Mouse (Mus musculus): Measurements from ENCODE around the gene Matn3. TPM values are rescaled to one million over a fixed set of nuclear protein-coding genes. Genes with fewer than 3 reads are reported as not detected.
"Not testable (repeated sequence)": the region's sequence is repeated elsewhere in the genome, so short reads cannot be mapped to it uniquely, and the experiment has no call there.

The Matn3 gene
- polyA plus RNA-seq, 1 experiment from 2014 or later: 2.5 TPM

GRCm38 (mm10) chr12:8921394-8922368, 26.0 kb upstream of the Matn3 start, which contains the start of gene Laptm4a:
TSS of gene Laptm4a (plus strand) at chr12:8921664.
- Histone ChIP-seq H3K9me3 (no peaks in the 10 kb centered on the region), H3K27ac (peak within 1 kb of the TSS; percentile 97), H3K4me3 (peak within 1 kb of the TSS; percentile 83), H3K36me3 (peaks cover 14% of the 10 kb centered on the region), H3K27me3 (ENCODE audit: insufficient read depth, poor library complexity, severe bottlenecking) (no peaks in the 10 kb centered on the region), H3K4me1 (peaks cover 25% of the 10 kb centered on the region)
- under 1% methylated on average over 73 of the region's 73 CpGs for WGBS
- DNase-seq (ENCODE audit: low spot score): peak; percentile 99

GRCm38 (mm10) chr12:8922369-8923124, 25.2 kb upstream of the Matn3 start:
- DNase-seq (ENCODE audit: low spot score): no peak
- peaks cover 31% of the 10 kb centered on the region for H3K4me1 ChIP-seq
- H3K4me3 ChIP-seq: peak overlapping the region; percentile 83
- 5% methylated on average over 30 of the region's 30 CpGs for WGBS
- peak overlapping the region; percentile 97 for H3K27ac ChIP-seq
- peaks cover 14% of the 10 kb centered on the region for H3K36me3 ChIP-seq
- no peaks in the 10 kb centered on the region for H3K27me3 ChIP-seq (ENCODE audit: insufficient read depth, poor library complexity, severe bottlenecking)
- H3K9me3 ChIP-seq: no peaks in the 10 kb centered on the region

DNA sequence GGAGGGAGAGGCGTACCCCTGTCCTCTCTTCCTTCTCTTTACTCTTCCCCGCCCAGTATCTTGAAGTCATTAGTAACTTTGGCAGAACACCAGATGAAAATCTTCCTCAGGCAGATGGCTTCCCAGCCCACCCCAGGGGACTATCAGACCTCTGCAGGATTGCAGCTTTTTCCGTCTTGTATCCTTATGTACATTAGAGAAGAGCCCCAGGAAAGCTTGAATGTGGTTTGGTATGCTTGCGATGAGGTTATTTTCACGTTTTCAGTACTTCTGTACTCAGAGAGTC, 24.7 kb upstream of the Matn3 start:
- Histone ChIP-seq H3K9me3 (no peaks in the 10 kb centered on the region), H3K36me3 (peaks cover 14% of the 10 kb centered on the region), H3K4me1 (peaks cover 31% of the 10 kb centered on the region), H3K27ac (peak overlapping the region; percentile 97; the same call in 1 of the 2 replicates), H3K27me3 (ENCODE audit: insufficient read depth, poor library complexity, severe bottlenecking) (no peaks in the 10 kb centered on the region), H3K4me3 (peak overlapping the region; percentile 83)
- no peak for DNase-seq (ENCODE audit: low spot score)
- 31% methylated on average over 5 of the region's 5 CpGs for WGBS

- no peak for DNase-seq (ENCODE audit: low spot score)
- H3K4me3 ChIP-seq: peak overlapping the region; percentile 83
- no peak overlapping the region for H3K27ac ChIP-seq
- no peaks in the 10 kb centered on the region for H3K9me3 ChIP-seq
- H3K27me3 ChIP-seq (ENCODE audit: insufficient read depth, poor library complexity, severe bottlenecking): no peaks in the 10 kb centered on the region
- 68% methylated on average over 2 of the region's 2 CpGs for WGBS
- H3K4me1 ChIP-seq: peaks cover 32% of the 10 kb centered on the region
- H3K36me3 ChIP-seq: peaks cover 14% of the 10 kb centered on the region
Measured at GRCm38 (mm10) chr12:8923603-8924002, 24.1 kb upstream of the Matn3 start.

DNA sequence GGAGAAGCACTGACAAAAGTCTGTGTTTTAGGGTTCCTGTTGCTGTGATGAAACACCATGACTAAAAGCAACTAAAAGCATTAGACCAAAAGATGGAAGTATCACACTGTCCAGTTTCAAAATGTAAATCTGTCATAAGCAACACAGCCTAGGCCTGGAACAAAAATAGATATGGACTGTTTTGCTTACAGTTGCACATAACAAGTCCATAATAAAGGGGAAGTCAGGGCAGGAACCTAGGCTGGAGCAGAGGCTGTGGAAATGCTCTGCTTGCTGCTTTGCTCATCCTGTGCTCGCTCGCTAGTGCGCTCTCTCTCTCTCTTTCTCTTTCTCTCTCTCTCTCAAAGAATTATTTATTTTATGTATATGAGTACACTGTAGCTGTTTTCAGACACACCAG, 20.1 kb upstream of the Matn3 start:
- no peaks in the 10 kb centered on the region for H3K27me3 ChIP-seq (ENCODE audit: insufficient read depth, poor library complexity, severe bottlenecking)
- no peak overlapping the region for H3K27ac ChIP-seq
- DNase-seq (ENCODE audit: low spot score): no peak
- WGBS: 96% methylated on average over 3 of the region's 3 CpGs
- H3K4me1 ChIP-seq: peaks cover 49% of the 10 kb centered on the region
- H3K36me3 ChIP-seq: peaks cover 23% of the 10 kb centered on the region
- no peak overlapping the region for H3K4me3 ChIP-seq
- no peaks in the 10 kb centered on the region for H3K9me3 ChIP-seq

GRCm38 (mm10) chr12:8928766-8929165, 19.0 kb upstream of the Matn3 start:
- Histone ChIP-seq H3K27ac (no peak overlapping the region), H3K9me3 (no peaks in the 10 kb centered on the region), H3K36me3 (peaks cover 34% of the 10 kb centered on the region), H3K27me3 (ENCODE audit: insufficient read depth, poor library complexity, severe bottlenecking) (no peaks in the 10 kb centered on the region), H3K4me3 (no peak overlapping the region), H3K4me1 (peaks cover 41% of the 10 kb centered on the region)
- DNase-seq (ENCODE audit: low spot score): no peak
- WGBS: 73% methylated on average over 4 of the region's 4 CpGs

DNA sequence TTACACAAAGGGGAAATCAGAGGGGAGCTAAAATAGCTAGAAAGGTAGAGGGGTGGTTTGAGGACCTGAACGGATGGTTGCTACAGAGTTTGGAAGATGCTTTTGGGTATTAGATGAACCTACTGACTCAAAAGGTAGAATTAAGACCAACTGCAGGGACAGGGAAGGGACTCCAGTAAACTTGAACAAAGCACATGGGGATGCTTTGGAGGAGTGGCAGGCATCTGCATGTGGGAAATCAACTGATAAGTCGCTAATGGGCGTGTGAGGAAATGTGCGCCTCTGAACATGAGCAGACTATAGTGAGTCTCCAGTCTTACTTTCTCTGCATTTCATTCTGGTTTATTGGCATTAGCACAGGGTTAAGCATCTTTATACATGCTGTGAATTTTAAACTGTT, 16.6 kb upstream of the Matn3 start:
- Histone ChIP-seq H3K27me3 (ENCODE audit: insufficient read depth, poor library complexity, severe bottlenecking) (no peaks in the 10 kb centered on the region), H3K4me3 (no peak overlapping the region), H3K36me3 (peaks cover 44% of the 10 kb centered on the region), H3K9me3 (no peaks in the 10 kb centered on the region), H3K4me1 (peaks cover 30% of the 10 kb centered on the region), H3K27ac (no peak overlapping the region)
- 69% methylated on average over 4 of the region's 4 CpGs for WGBS
- no peak for DNase-seq (ENCODE audit: low spot score)

DNA sequence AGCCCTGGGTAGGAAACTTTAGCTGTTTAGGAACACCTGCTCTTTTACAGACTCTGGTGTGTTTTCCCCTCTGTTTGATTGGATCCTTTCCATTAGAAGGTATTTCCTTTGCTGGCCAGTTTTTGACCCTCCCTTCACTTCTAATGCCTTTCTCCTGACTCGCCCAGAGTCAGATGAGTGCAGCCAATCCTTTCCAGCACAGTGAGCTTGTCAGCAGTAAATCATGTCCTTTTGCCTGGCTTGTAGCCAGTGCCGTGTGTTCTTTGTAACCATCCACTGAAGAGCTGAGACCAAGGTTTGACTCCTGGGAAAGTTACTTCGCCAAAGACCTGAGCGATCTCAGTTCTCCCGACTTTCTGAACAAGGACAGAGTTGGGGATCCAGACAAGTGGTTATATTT, 12.4 kb upstream of the Matn3 start:
- Histone ChIP-seq H3K4me3 (no peak overlapping the region), H3K36me3 (peaks cover 77% of the 10 kb centered on the region), H3K4me1 (peaks cover 9% of the 10 kb centered on the region; the same call in 1 of the 2 replicates), H3K27ac (no peak overlapping the region), H3K9me3 (no peaks in the 10 kb centered on the region), H3K27me3 (ENCODE audit: insufficient read depth, poor library complexity, severe bottlenecking) (no peaks in the 10 kb centered on the region)
- WGBS: 81% methylated on average over 5 of the region's 5 CpGs
- no peak for DNase-seq (ENCODE audit: low spot score)

GRCm38 (mm10) chr12:8936210-8936609, 11.5 kb upstream of the Matn3 start:
- peaks cover 77% of the 10 kb centered on the region for H3K36me3 ChIP-seq
- not testable (repeated sequence) for H3K4me1 ChIP-seq; H3K27ac ChIP-seq; DNase-seq (ENCODE audit: low spot score); H3K27me3 ChIP-seq (ENCODE audit: insufficient read depth, poor library complexity, severe bottlenecking); H3K4me3 ChIP-seq; H3K9me3 ChIP-seq
- WGBS: 71% methylated on average over 4 of the region's 4 CpGs

DNA sequence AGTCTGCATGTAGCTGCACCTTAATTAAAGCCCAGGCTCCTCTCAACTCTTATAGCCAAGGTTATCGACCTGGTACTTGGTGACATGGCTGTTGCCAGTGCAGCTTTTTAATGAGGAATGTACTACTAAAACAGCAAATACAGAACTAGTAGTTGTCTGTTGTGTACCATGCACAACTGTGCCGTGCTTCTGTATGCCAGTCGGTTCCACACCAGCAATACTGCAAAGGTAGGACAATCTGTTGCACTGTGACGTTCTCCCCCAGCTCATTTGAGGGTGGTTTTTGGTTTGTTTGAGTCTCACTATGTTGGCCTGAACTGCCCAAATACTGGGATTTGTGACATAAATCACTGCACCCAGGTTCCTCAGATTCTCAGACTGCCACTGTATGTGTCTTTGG, 8.2 kb upstream of the Matn3 start:
- Histone ChIP-seq H3K36me3 (peaks cover 52% of the 10 kb centered on the region), H3K27me3 (ENCODE audit: insufficient read depth, poor library complexity, severe bottlenecking) (no peaks in the 10 kb centered on the region), H3K4me1 (0 out of 2 replicates have a peak, but pooled peaks cover 10% of the 10 kb centered on the region), H3K27ac (no peak overlapping the region), H3K9me3 (no peaks in the 10 kb centered on the region), H3K4me3 (no peak overlapping the region)
- DNase-seq (ENCODE audit: low spot score): no peak
- 93% methylated on average over 4 of the region's 4 CpGs for WGBS

GRCm38 (mm10) chr12:8940011-8941005, 7.4 kb upstream of the Matn3 start:
- DNase-seq (ENCODE audit: low spot score): no peak
- no peak overlapping the region for H3K4me3 ChIP-seq
- 0 out of 2 replicates have a peak, but pooled peaks cover 10% of the 10 kb centered on the region for H3K4me1 ChIP-seq
- peaks cover 44% of the 10 kb centered on the region for H3K36me3 ChIP-seq
- H3K9me3 ChIP-seq: no peaks in the 10 kb centered on the region
- H3K27ac ChIP-seq: no peak overlapping the region
- WGBS: 66% methylated on average over 12 of the region's 12 CpGs
- no peaks in the 10 kb centered on the region for H3K27me3 ChIP-seq (ENCODE audit: insufficient read depth, poor library complexity, severe bottlenecking)

DNA sequence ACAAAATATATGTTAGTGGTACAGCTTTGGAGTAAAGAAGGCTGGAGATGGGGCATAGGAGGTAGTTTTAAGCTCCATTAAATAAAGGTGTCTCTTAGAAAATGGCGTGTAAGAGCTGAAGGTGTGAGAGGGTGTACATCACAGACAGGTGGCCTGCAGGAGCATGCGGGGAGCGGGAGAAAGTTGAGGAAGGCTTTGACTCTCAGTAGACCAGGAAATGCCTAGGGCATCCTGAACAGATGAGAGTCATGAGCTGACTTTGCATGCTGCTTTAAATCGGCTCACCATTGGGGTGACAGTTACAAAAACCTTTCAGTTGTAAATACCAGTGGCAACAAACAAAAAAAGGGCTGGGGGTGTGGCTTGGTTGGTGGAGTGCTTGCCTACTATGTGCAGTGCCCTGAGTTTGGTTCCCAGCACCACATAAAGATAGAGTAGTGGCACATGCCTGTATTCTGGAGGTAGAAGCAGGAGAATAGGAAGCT, 6.6 kb upstream of the Matn3 start:
- Histone ChIP-seq H3K27ac (no peak overlapping the region), H3K4me1 (0 out of 2 replicates have a peak, but pooled peaks cover 10% of the 10 kb centered on the region), H3K4me3 (no peak overlapping the region), H3K27me3 (ENCODE audit: insufficient read depth, poor library complexity, severe bottlenecking) (no peaks in the 10 kb centered on the region), H3K9me3 (no peaks in the 10 kb centered on the region), H3K36me3 (peaks cover 35% of the 10 kb centered on the region)
- no peak for DNase-seq (ENCODE audit: low spot score)
- 65% methylated on average over 4 of the region's 4 CpGs for WGBS

Data from heart, embryonic 10.5 days (tissue).